Mouse (Mus musculus): ENCODE measurements around the gene Osmr.
"Not testable (repeated sequence)": the region's sequence is repeated elsewhere in the genome, so short reads cannot be mapped to it uniquely, and the experiment has no call there.

Gene Osmr

GRCm38 (mm10) chr15:6859781-6860180 lies 15.0 kb downstream of the Osmr start:
- no peak for DNase-seq

- no peak for DNase-seq
These were observed 15.9 kb downstream of the Osmr start for GRCm38 (mm10) chr15:6858871-6859270.

- no peak for DNase-seq
These were observed 17.4 kb downstream of the Osmr start for GRCm38 (mm10) chr15:6857270-6857905.

GRCm38 (mm10) chr15:6849851-6850250 lies 24.9 kb downstream of the Osmr start:
- DNase-seq: no peak

- peak; percentile 28 to 52 for DNase-seq
These were observed 34.6 kb downstream of the Osmr start for GRCm38 (mm10) chr15:6840199-6840598.

GRCm38 (mm10) chr15:6815807-6816206 lies 59.0 kb downstream of the Osmr start:
- no peak for DNase-seq

- not testable (repeated sequence) for DNase-seq
These were observed 73.6 kb downstream of the Osmr start for GRCm38 (mm10) chr15:6801212-6801611.

- no peak for DNase-seq
These were observed 81.9 kb downstream of the Osmr start for GRCm38 (mm10) chr15:6792846-6793245.

GRCm38 (mm10) chr15:6791648-6792047 lies 83.1 kb downstream of the Osmr start:
- DNase-seq: no peak

GRCm38 (mm10) chr15:6790011-6790410 lies 84.8 kb downstream of the Osmr start:
- no peak for DNase-seq

GRCm38 (mm10) chr15:6787236-6787635 lies 87.5 kb downstream of the Osmr start:
- DNase-seq: no peak

- no peak for DNase-seq
These were observed 88.6 kb downstream of the Osmr start for GRCm38 (mm10) chr15:6786212-6786611.

GRCm38 (mm10) chr15:6772265-6772664 lies 102.5 kb downstream of the Osmr start:
- no peak for DNase-seq
